Comparison of ENCODE assay signal across 10 mouse cellular contexts in the genomic region with DNA sequence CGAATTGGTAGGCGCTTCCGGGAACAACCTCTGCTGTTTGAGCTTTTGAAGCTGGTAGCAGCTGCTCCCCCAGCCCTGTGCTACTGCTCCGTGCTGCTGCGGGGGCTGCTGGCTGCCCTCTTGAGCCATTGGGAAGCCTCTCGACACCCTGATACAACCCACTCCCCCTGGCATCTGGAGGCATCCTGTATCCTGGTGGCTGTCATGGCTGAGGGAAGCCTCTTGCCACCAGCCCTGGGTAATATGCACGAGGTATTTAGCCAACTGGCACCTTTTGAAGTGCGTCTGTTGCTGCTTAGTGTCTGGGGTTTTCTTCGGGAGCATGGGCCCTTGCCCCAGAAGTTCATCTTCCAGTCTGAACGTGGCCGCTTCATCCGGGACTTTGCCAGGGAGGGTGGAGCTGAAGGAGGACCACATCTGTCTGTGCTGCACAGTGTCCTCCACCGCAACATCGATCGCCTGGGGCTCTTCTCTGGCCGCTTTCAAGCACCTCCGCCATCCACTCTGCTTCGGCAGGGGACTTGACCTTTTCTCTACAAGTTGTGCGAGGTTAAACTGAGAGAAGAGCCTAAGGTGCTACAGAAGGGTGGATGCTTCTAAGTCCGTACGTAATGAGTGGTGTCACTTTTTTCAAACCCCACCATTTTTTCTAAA. TPM values are rescaled to one million over a fixed set of nuclear protein-coding genes. Genes with fewer than 3 reads are reported as not detected.
DNase-seq lines count a peak whose midpoint lies in the region; ATAC-seq and TF ChIP-seq lines count a peak whose summit lies in the region.
"Not testable (repeated sequence)": the region's sequence is repeated elsewhere in the genome, so short reads cannot be mapped to it uniquely, and the experiment has no call there.
"Had no signal": no experiment of that assay in that cellular context is flagged by ENCODE, and none has a peak within 500 bp of the region (broad histone marks: within the 10 kb centered on the region; RNA-seq: fewer than 3 reads in every experiment).

No protein-coding gene starts in this region.

- peak overlapping the region; percentile 78 for H3K4me3 ChIP-seq in forebrain, postnatal 0 days (ENCODE audit: low read depth, low read length)
- H3K4me3 ChIP-seq in hindbrain, embryonic 11.5 days (ENCODE audit: low read depth, low read length), result peak overlapping the region; percentile 99
- H3K4me3 ChIP-seq in lung, embryonic 15.5 days, result peak overlapping the region; percentile 88
- peak overlapping the region; percentile 98 for H3K4me3 ChIP-seq in neural tube, embryonic 13.5 days

- ATAC-seq in forebrain, postnatal 0 days, result peak; percentile 29
- peak; percentile 72 for ATAC-seq in hindbrain, embryonic 11.5 days (ENCODE audit: low FRiP score)
- ATAC-seq in lung, embryonic 15.5 days (ENCODE audit: borderline replicate concordance, extremely low read depth, low FRiP score, low TSS enrichment), result peak; percentile 61
- peak; percentile 68 for ATAC-seq in neural tube, embryonic 13.5 days (ENCODE audit: low read depth)

- H3K9ac ChIP-seq in forebrain, postnatal 0 days, result peak overlapping the region; percentile 31
- peak overlapping the region; percentile 55 for H3K9ac ChIP-seq in hindbrain, embryonic 11.5 days (ENCODE audit: low read depth, low read length)
- peak overlapping the region; percentile 97 for H3K9ac ChIP-seq in lung, embryonic 15.5 days
- peak overlapping the region; percentile 95 for H3K9ac ChIP-seq in neural tube, embryonic 13.5 days

- not testable (repeated sequence) for H3K27me3 ChIP-seq in forebrain, postnatal 0 days (ENCODE audit: insufficient read depth, low read length); hindbrain, embryonic 11.5 days (ENCODE audit: control insufficient read depth, insufficient read depth, low read length); lung, embryonic 15.5 days; neural tube, embryonic 13.5 days

- WGBS in forebrain, postnatal 0 days, result 22% methylated on average over 21 of the region's 21 CpGs
- WGBS in hindbrain, embryonic 11.5 days, result 30% methylated on average over 21 of the region's 21 CpGs
- WGBS in lung, embryonic 15.5 days, result 20% methylated on average over 21 of the region's 21 CpGs
- WGBS in neural tube, embryonic 13.5 days, result 18% methylated on average over 21 of the region's 21 CpGs

- peak overlapping the region; percentile 75 for H3K4me2 ChIP-seq in forebrain, postnatal 0 days (ENCODE audit: low read depth)
- peak overlapping the region; percentile 41 for H3K4me2 ChIP-seq in hindbrain, embryonic 11.5 days (replicated peaks; ENCODE audit: low read depth, low read length)
- peak overlapping the region; percentile 64 for H3K4me2 ChIP-seq in lung, embryonic 15.5 days
- H3K4me2 ChIP-seq in neural tube, embryonic 13.5 days, result peak overlapping the region; percentile 96

- peak overlapping the region; percentile 52; the same call in 1 of the 2 replicates for H3K27ac ChIP-seq in forebrain, postnatal 0 days (ENCODE audit: low read depth, low read length)
- peak overlapping the region; percentile 75 for H3K27ac ChIP-seq in hindbrain, embryonic 11.5 days (ENCODE audit: low read depth, low read length)
- H3K27ac ChIP-seq in lung, embryonic 15.5 days, result peak overlapping the region; percentile 90
- H3K27ac ChIP-seq in neural tube, embryonic 13.5 days (replicated peaks), result peak overlapping the region; percentile 85

- peak; percentile 77 for DNase-seq in NIH3T3 (ENCODE audit: low read depth)
- peak; percentile 50 to 58 for DNase-seq in cerebellum, postnatal 25 days
- DNase-seq in forebrain, postnatal 0 days, result not testable (repeated sequence)
- DNase-seq in hindbrain, embryonic 11.5 days (ENCODE audit: low spot score), result peak; percentile 60
- DNase-seq in kidney, postnatal 4 days, result peak; percentile 70 to 77
- peak; percentile 9 for DNase-seq in thymus, postnatal 0 days (ENCODE audit: low spot score)

- H3K36me3 ChIP-seq in forebrain, postnatal 0 days (ENCODE audit: insufficient read depth), result peaks cover 15% of the 10 kb centered on the region
- not testable (repeated sequence) for H3K36me3 ChIP-seq in hindbrain, embryonic 11.5 days (ENCODE audit: control insufficient read depth, insufficient read depth, low read length)
- peaks cover 22% of the 10 kb centered on the region for H3K36me3 ChIP-seq in lung, embryonic 15.5 days
- H3K36me3 ChIP-seq in neural tube, embryonic 13.5 days, result peaks cover 26% of the 10 kb centered on the region

- peaks cover 11% of the 10 kb centered on the region for H3K4me1 ChIP-seq in forebrain, postnatal 0 days (ENCODE audit: insufficient read depth)
- peaks cover 11% of the 10 kb centered on the region for H3K4me1 ChIP-seq in hindbrain, embryonic 11.5 days (replicated peaks; ENCODE audit: control insufficient read depth, insufficient read depth, low read length)
- H3K4me1 ChIP-seq in lung, embryonic 15.5 days, result peaks cover 39% of the 10 kb centered on the region
- H3K4me1 ChIP-seq in neural tube, embryonic 13.5 days (replicated peaks), result peaks cover 55% of the 10 kb centered on the region

- not testable (repeated sequence) for H3K9me3 ChIP-seq in forebrain, postnatal 0 days (ENCODE audit: low read length); hindbrain, embryonic 11.5 days (ENCODE audit: control insufficient read depth, low read length); lung, embryonic 15.5 days; neural tube, embryonic 13.5 days

- TF ChIP-seq CTCF in forebrain, postnatal 0 days (IDR thresholded peaks at IDR 0.05; ENCODE audit: low read depth), result not testable (repeated sequence)

RNA-seq across cellular contexts. Expression of a gene that starts 0.5 kb away (rescaled TPM):
- total RNA-seq in forebrain, postnatal 0 days (2014; rRNA removed), result 67.7 and 96.7 TPM in 2 replicates
- polyA plus RNA-seq in forebrain, postnatal 0 days (2015; fragmentation: Nextera tagmentation; extraction: Ambion mirVana), result 47.0 and 54.0 TPM in 2 replicates
- 89.8 and 102 TPM in 2 replicates for polyA plus RNA-seq in hindbrain, embryonic 11.5 days (2014; fragmentation: Nextera tagmentation; extraction: Ambion mirVana)
- polyA plus RNA-seq in lung, embryonic 15.5 days (2015; fragmentation: Nextera tagmentation; extraction: Ambion mirVana), result 122 and 123 TPM in 2 replicates
- polyA plus RNA-seq in neural tube, embryonic 13.5 days (2015; fragmentation: Nextera tagmentation; extraction: Ambion mirVana), result 89.4 and 101 TPM in 2 replicates
- polyA plus RNA-seq in thymus, postnatal 0 days (2015; fragmentation: Nextera tagmentation; extraction: Ambion mirVana), result 51.9 and 55.5 TPM in 2 replicates

RNA-seq across cellular contexts. Expression of a gene that starts 4.5 kb away (rescaled TPM):
- total RNA-seq in forebrain, postnatal 0 days (2014; rRNA removed), result 26.1 and 29.9 TPM in 2 replicates
- 23.6 and 26.8 TPM in 2 replicates for polyA plus RNA-seq in forebrain, postnatal 0 days (2015; fragmentation: Nextera tagmentation; extraction: Ambion mirVana)
- polyA plus RNA-seq in hindbrain, embryonic 11.5 days (2014; fragmentation: Nextera tagmentation; extraction: Ambion mirVana), result 26.1 and 32.1 TPM in 2 replicates
- 45.8 and 50.1 TPM in 2 replicates for polyA plus RNA-seq in lung, embryonic 15.5 days (2015; fragmentation: Nextera tagmentation; extraction: Ambion mirVana)
- 31.7 and 36.2 TPM in 2 replicates for polyA plus RNA-seq in neural tube, embryonic 13.5 days (2015; fragmentation: Nextera tagmentation; extraction: Ambion mirVana)
- polyA plus RNA-seq in thymus, postnatal 0 days (2015; fragmentation: Nextera tagmentation; extraction: Ambion mirVana), result 32.4 and 33.6 TPM in 2 replicates

RNA-seq across cellular contexts. Expression of a gene that starts 8.6 kb away (rescaled TPM):
- total RNA-seq in forebrain, postnatal 0 days (2014; rRNA removed), result 0.95 TPM in 1 of 2 replicates, not detected in the other
- 1.4 TPM in 1 of 2 replicates, not detected in the other for polyA plus RNA-seq in forebrain, postnatal 0 days (2015; fragmentation: Nextera tagmentation; extraction: Ambion mirVana)
- not detected in 2 replicates for polyA plus RNA-seq in hindbrain, embryonic 11.5 days (2014; fragmentation: Nextera tagmentation; extraction: Ambion mirVana)
- polyA plus RNA-seq in lung, embryonic 15.5 days (2015; fragmentation: Nextera tagmentation; extraction: Ambion mirVana), result not detected in 2 replicates
- polyA plus RNA-seq in neural tube, embryonic 13.5 days (2015; fragmentation: Nextera tagmentation; extraction: Ambion mirVana), result 0.27 TPM in 1 of 2 replicates, not detected in the other
- polyA plus RNA-seq in thymus, postnatal 0 days (2015; fragmentation: Nextera tagmentation; extraction: Ambion mirVana), result not detected in 2 replicates
- total RNA-seq: granulocyte monocyte progenitor cell, adult 5-6 weeks; monocyte, adult 5-6 weeks had no signal

RNA-seq across cellular contexts. Expression of a gene that starts 8.7 kb away (rescaled TPM):
- total RNA-seq in forebrain, postnatal 0 days (2014; rRNA removed), result 26.0 and 37.5 TPM in 2 replicates
- polyA plus RNA-seq in forebrain, postnatal 0 days (2015; fragmentation: Nextera tagmentation; extraction: Ambion mirVana), result 31.9 and 45.7 TPM in 2 replicates
- 107 and 112 TPM in 2 replicates for polyA plus RNA-seq in hindbrain, embryonic 11.5 days (2014; fragmentation: Nextera tagmentation; extraction: Ambion mirVana)
- 81.5 and 93.7 TPM in 2 replicates for polyA plus RNA-seq in lung, embryonic 15.5 days (2015; fragmentation: Nextera tagmentation; extraction: Ambion mirVana)
- polyA plus RNA-seq in neural tube, embryonic 13.5 days (2015; fragmentation: Nextera tagmentation; extraction: Ambion mirVana), result 55.6 and 58.8 TPM in 2 replicates
- polyA plus RNA-seq in thymus, postnatal 0 days (2015; fragmentation: Nextera tagmentation; extraction: Ambion mirVana), result 80.7 and 98.0 TPM in 2 replicates

RNA-seq across cellular contexts. Expression of a gene that starts 13.6 kb away (rescaled TPM):
- total RNA-seq in forebrain, postnatal 0 days (2014; rRNA removed), result not detected in 2 replicates
- polyA plus RNA-seq in forebrain, postnatal 0 days (2015; fragmentation: Nextera tagmentation; extraction: Ambion mirVana), result not detected in 2 replicates
- not detected in 2 replicates for polyA plus RNA-seq in hindbrain, embryonic 11.5 days (2014; fragmentation: Nextera tagmentation; extraction: Ambion mirVana)
- polyA plus RNA-seq in lung, embryonic 15.5 days (2015; fragmentation: Nextera tagmentation; extraction: Ambion mirVana), result not detected in 2 replicates
- polyA plus RNA-seq in neural tube, embryonic 13.5 days (2015; fragmentation: Nextera tagmentation; extraction: Ambion mirVana), result not detected in 2 replicates
- polyA plus RNA-seq in thymus, postnatal 0 days (2015; fragmentation: Nextera tagmentation; extraction: Ambion mirVana), result not detected in 2 replicates
- total RNA-seq: granulocyte monocyte progenitor cell, adult 5-6 weeks; monocyte, adult 5-6 weeks had no signal

Comparison
In these comparisons a context has a peak if more than half of its experiments do, and no peak if none do; other contexts are left out.
1. H3K4me2 ChIP-seq: peak in every context shown above with its lines; median percentile 96 in neural tube, embryonic 13.5 days; 75 in forebrain, postnatal 0 days; 64 in lung, embryonic 15.5 days; 41 in hindbrain, embryonic 11.5 days.
2. H3K9ac ChIP-seq: peak in every context shown above with its lines; median percentile 97 in lung, embryonic 15.5 days; 95 in neural tube, embryonic 13.5 days; 55 in hindbrain, embryonic 11.5 days; 31 in forebrain, postnatal 0 days.